Mouse (Mus musculus): ENCODE data around the gene Pnma3. TPM values are rescaled to one million over a fixed set of nuclear protein-coding genes. Genes with fewer than 3 reads are reported as not detected.
A peak's percentile ranks its signal among the peaks of the same experiment; 100 is the strongest.
"Not testable (repeated sequence)": the region's sequence is repeated elsewhere in the genome, so short reads cannot be mapped to it uniquely, and the experiment has no call there.

Gene Pnma3
- polyA plus RNA-seq, 1 experiment from 2014 or later: 0.25 TPM

DNA sequence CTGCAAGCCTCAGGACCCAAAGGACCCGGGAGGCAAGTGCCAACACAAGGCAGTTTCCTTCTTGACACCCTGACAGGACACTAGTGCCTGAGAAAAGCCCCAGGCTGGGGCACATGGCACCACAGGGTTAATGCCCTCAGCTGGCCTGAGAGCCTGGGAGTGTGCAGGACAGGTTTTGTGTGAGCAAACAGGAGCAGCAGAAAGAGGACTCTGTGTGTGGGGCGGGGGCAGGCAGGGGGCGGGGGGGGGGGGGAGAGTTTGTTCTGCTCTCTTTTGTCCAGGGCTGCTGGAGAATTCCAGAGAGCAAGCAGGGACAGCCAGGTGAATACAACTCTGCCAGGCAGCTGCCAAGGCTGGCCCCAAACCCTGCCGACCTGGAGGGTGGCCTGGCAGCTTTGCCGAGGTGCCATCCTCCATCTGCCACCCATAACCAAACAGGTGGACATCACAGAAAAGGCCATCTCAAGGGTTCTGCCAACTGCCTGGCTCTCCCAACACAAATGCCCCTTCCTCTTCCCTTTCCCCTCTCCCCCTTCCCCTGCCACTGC, 2.3 kb downstream of the Pnma3 start:
- H3K4me3 ChIP-seq (ENCODE audit: low read depth, low read length); ATAC-seq (ENCODE audit: insufficient read depth, low FRiP score, low TSS enrichment); H3K4me1 ChIP-seq (ENCODE audit: control insufficient read depth, insufficient read depth, low read length); DNase-seq (ENCODE audit: low spot score); H3K27ac ChIP-seq (ENCODE audit: low read depth, low read length); H3K9me3 ChIP-seq (ENCODE audit: control insufficient read depth, low read length); H3K27me3 ChIP-seq (ENCODE audit: control insufficient read depth, insufficient read depth, low read length); H3K36me3 ChIP-seq (ENCODE audit: control insufficient read depth, insufficient read depth, low read length); H3K4me2 ChIP-seq (ENCODE audit: low read depth); H3K9ac ChIP-seq (ENCODE audit: low read length): not testable (repeated sequence)
- WGBS: no CpG with 5 or more reads among the region's 5 CpGs

DNA sequence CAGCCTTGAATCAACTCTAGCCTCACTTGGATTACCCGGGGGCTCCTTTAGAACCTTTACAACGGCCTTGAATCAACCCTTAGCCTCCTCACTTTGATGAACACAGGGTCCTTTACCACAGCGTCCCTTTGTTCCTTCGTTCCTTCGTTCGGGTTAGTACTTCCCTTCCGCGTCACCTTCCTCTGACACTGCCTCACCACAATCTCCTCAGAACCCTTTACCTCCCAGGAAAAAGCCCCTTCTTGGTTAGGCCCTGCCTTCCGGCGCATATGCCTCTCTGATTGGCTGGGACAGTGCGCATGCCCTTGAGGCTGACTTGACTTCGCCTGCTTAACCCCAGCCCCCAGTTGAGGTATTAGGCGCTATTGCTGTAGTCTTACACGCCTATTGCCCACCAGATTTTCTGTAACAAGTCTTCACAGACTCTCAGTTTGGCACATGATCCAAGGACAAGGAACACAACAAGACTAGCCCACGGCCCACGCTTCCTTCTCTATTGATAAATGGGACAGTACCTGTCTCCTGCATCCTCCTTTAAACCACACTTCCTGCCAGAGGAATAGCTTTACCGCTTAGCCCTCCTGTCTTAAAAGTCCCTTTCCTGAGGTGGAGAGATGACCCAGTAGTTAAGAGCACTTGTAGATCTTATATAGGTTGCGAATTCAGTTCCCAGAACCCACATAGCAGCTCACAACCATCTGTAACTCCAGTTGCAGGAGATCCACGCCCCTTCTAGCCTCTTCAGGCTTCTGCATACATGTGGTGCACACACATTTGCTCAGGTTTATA, 17.9 kb downstream of the Pnma3 start, which contains the start of gene Xlr4a:
Gene Xlr4a, minus strand, starts transcription at position 212 of the 789 bp plus-strand sequence.
- 85% methylated on average over 17 of the region's 19 CpGs for WGBS
- H3K27me3 ChIP-seq (ENCODE audit: control insufficient read depth, insufficient read depth, low read length); H3K9me3 ChIP-seq (ENCODE audit: control insufficient read depth, low read length); H3K4me1 ChIP-seq (ENCODE audit: control insufficient read depth, insufficient read depth, low read length); H3K4me2 ChIP-seq (ENCODE audit: low read depth); H3K27ac ChIP-seq (ENCODE audit: low read depth, low read length); H3K9ac ChIP-seq (ENCODE audit: low read length); DNase-seq (ENCODE audit: low spot score); H3K36me3 ChIP-seq (ENCODE audit: control insufficient read depth, insufficient read depth, low read length); H3K4me3 ChIP-seq (ENCODE audit: low read depth, low read length); ATAC-seq (ENCODE audit: insufficient read depth, low FRiP score, low TSS enrichment): not testable (repeated sequence)

- H3K4me1 ChIP-seq (ENCODE audit: control insufficient read depth, insufficient read depth, low read length); H3K4me3 ChIP-seq (ENCODE audit: low read depth, low read length); H3K4me2 ChIP-seq (ENCODE audit: low read depth); H3K27ac ChIP-seq (ENCODE audit: low read depth, low read length); H3K9ac ChIP-seq (ENCODE audit: low read length); H3K9me3 ChIP-seq (ENCODE audit: control insufficient read depth, low read length); H3K27me3 ChIP-seq (ENCODE audit: control insufficient read depth, insufficient read depth, low read length); H3K36me3 ChIP-seq (ENCODE audit: control insufficient read depth, insufficient read depth, low read length); ATAC-seq (ENCODE audit: insufficient read depth, low FRiP score, low TSS enrichment): not testable (repeated sequence)
- 83% methylated on average over 10 of the region's 13 CpGs for WGBS
- peak; percentile 8 for DNase-seq (ENCODE audit: low spot score)
These were observed 32.4 kb downstream of the Pnma3 start, which contains the start of gene Xlr3a for GRCm38 (mm10) chrX:73096941-73097508. Gene Xlr3a (minus strand): TSS chrX:73097095.

- not testable (repeated sequence) for H3K9me3 ChIP-seq (ENCODE audit: control insufficient read depth, low read length); H3K27me3 ChIP-seq (ENCODE audit: control insufficient read depth, insufficient read depth, low read length); DNase-seq (ENCODE audit: low spot score); H3K9ac ChIP-seq (ENCODE audit: low read length); ATAC-seq (ENCODE audit: insufficient read depth, low FRiP score, low TSS enrichment); H3K4me2 ChIP-seq (ENCODE audit: low read depth); H3K27ac ChIP-seq (ENCODE audit: low read depth, low read length); H3K36me3 ChIP-seq (ENCODE audit: control insufficient read depth, insufficient read depth, low read length); H3K4me1 ChIP-seq (ENCODE audit: control insufficient read depth, insufficient read depth, low read length); H3K4me3 ChIP-seq (ENCODE audit: low read depth, low read length)
- no CpG with 5 or more reads among the region's 7 CpGs for WGBS
These were observed 52.2 kb downstream of the Pnma3 start, which contains the start of gene Gm14685 for GRCm38 (mm10) chrX:73116747-73117146. Gene Gm14685 (plus strand): TSS chrX:73117047.

Other genes with a start within 250 kb of the Pnma3 start
- 0.81 and 1.0 TPM in 2 replicates for gene Gabrq, start 239.6 kb upstream of the Pnma3 start, polyA plus RNA-seq (2014; fragmentation: Nextera tagmentation; extraction: Ambion mirVana)
- gene Cetn2, start 146.4 kb upstream of the Pnma3 start, polyA plus RNA-seq (2014; fragmentation: Nextera tagmentation; extraction: Ambion mirVana): 92.2 and 99.3 TPM in 2 replicates
- 43.5 and 51.3 TPM in 2 replicates for gene Nsdhl, start 146.2 kb upstream of the Pnma3 start, polyA plus RNA-seq (2014; fragmentation: Nextera tagmentation; extraction: Ambion mirVana)
- 4.2 and 5.3 TPM in 2 replicates for gene Zfp185, start 77.4 kb upstream of the Pnma3 start, polyA plus RNA-seq (2014; fragmentation: Nextera tagmentation; extraction: Ambion mirVana)
- gene Pnma5, start 27.7 kb upstream of the Pnma3 start, polyA plus RNA-seq (2014; fragmentation: Nextera tagmentation; extraction: Ambion mirVana): 0.20 TPM in 1 of 2 replicates, not detected in the other
- gene Xlr4a, start 17.7 kb downstream of the Pnma3 start, polyA plus RNA-seq (2014; fragmentation: Nextera tagmentation; extraction: Ambion mirVana): 0.20 and 0.73 TPM in 2 replicates
- gene Xlr3a, start 32.3 kb downstream of the Pnma3 start, polyA plus RNA-seq (2014; fragmentation: Nextera tagmentation; extraction: Ambion mirVana): 3.3 and 4.1 TPM in 2 replicates
- not detected in 2 replicates for gene Gm14685, start 52.3 kb downstream of the Pnma3 start, polyA plus RNA-seq (2014; fragmentation: Nextera tagmentation; extraction: Ambion mirVana)
- gene Xlr5b, start 84.0 kb downstream of the Pnma3 start, polyA plus RNA-seq (2014; fragmentation: Nextera tagmentation; extraction: Ambion mirVana): not detected in 2 replicates
- not detected in 2 replicates for gene DXBay18, start 84.7 kb downstream of the Pnma3 start, polyA plus RNA-seq (2014; fragmentation: Nextera tagmentation; extraction: Ambion mirVana)
- not detected in 2 replicates for gene Spin2d, start 112.2 kb downstream of the Pnma3 start, polyA plus RNA-seq (2014; fragmentation: Nextera tagmentation; extraction: Ambion mirVana)
- 16.6 and 18.2 TPM in 2 replicates for gene Xlr3b, start 127.4 kb downstream of the Pnma3 start, polyA plus RNA-seq (2014; fragmentation: Nextera tagmentation; extraction: Ambion mirVana)
- 0.38 and 0.64 TPM in 2 replicates for gene Xlr4b, start 149.5 kb downstream of the Pnma3 start, polyA plus RNA-seq (2014; fragmentation: Nextera tagmentation; extraction: Ambion mirVana)
- gene F8a, start 163.5 kb downstream of the Pnma3 start, polyA plus RNA-seq (2014; fragmentation: Nextera tagmentation; extraction: Ambion mirVana): 16.9 and 19.0 TPM in 2 replicates
- 0.19 and 0.93 TPM in 2 replicates for gene Xlr4c, start 178.3 kb downstream of the Pnma3 start, polyA plus RNA-seq (2014; fragmentation: Nextera tagmentation; extraction: Ambion mirVana)
- 0.17 and 0.37 TPM in 2 replicates for gene Xlr3c, start 200.6 kb downstream of the Pnma3 start, polyA plus RNA-seq (2014; fragmentation: Nextera tagmentation; extraction: Ambion mirVana)
- gene Xlr5a, start 228.2 kb downstream of the Pnma3 start, polyA plus RNA-seq (2014; fragmentation: Nextera tagmentation; extraction: Ambion mirVana): not detected in 2 replicates
- gene Xlr5c, start 228.2 kb downstream of the Pnma3 start, polyA plus RNA-seq (2014; fragmentation: Nextera tagmentation; extraction: Ambion mirVana): not detected in 2 replicates

Measured in neural tube, embryonic 11.5 days (tissue).